Mouse (Mus musculus): ENCODE results near the gene Cfap100. TPM values are rescaled to one million over a fixed set of nuclear protein-coding genes. Genes with fewer than 3 reads are reported as not detected.

Gene Cfap100
- polyA plus RNA-seq, 1 experiment from 2014 or later, result 0.59 TPM

DNA sequence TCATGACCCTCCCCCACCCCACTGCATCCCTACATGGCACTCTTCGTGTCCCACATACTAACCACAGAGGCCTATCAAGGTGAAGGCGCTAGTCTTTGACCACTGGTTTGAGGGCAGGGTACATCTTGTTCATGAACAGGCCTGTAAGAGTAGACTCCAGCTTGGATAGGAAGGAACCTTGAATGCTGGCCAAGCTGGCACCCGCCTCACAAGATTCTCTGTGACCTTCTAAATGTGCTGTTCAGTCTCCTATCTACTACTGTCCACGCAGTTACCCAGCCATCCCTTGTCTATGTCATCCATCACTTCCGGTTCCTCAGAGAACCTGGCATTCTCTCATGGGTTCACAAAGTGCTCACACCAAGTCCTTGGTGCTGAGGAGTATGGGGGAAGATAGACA, 65.3 kb downstream of the Cfap100 start:
- Histone ChIP-seq H3K27ac (no peak overlapping the region), H3K9ac (no peak overlapping the region), H3K4me3 (no peak overlapping the region), H3K9me3 (no peaks in the 10 kb centered on the region), H3K36me3 (no peaks in the 10 kb centered on the region), H3K4me1 (peaks cover 27% of the 10 kb centered on the region), H3K27me3 (no peaks in the 10 kb centered on the region), H3K4me2 (replicated peaks) (no peak overlapping the region)
- ATAC-seq (ENCODE audit: low FRiP score, low read depth), result no peak
- 90% methylated on average over 5 of the region's 5 CpGs for WGBS

DNA sequence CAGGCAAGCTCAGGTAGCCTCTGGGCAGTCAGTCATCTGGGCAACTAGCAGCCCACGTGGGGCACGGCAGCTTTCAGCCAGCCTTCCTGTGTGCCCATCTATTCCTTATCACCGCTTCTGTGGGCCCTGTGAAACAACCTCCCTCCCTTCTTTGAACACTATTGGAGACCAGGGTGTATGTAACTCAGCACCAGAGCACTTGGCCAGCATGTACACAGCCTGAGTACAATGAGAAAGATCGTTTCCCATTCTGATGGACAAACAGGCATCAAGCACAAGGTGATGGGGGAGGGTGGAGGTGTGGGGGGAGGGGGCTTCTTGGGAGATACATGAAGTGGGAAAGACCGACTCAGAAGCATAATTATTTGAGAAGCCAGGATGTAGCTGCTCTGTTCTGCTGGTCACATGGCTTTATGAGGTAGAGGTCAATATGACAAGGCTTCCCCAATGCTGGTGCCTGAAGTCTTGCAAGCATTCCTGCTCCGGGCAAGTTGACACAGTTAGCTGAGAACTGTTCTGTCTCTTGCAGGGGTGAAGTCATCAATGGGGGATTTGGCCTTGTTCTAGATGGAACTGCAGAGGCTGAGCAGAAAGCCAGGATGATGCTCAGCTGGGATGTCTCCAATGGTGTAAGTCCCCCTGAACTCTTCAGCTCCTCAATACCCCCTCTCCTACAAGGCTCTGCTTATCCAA, 67.5 kb downstream of the Cfap100 start:
- H3K9ac ChIP-seq, result no peak overlapping the region
- no peaks in the 10 kb centered on the region for H3K27me3 ChIP-seq
- H3K4me1 ChIP-seq, result peaks cover 36% of the 10 kb centered on the region
- no peak overlapping the region for H3K4me3 ChIP-seq
- 88% methylated on average over 6 of the region's 6 CpGs for WGBS
- H3K27ac ChIP-seq, result peak overlapping the region; percentile 82
- no peak for ATAC-seq (ENCODE audit: low FRiP score, low read depth)
- H3K4me2 ChIP-seq (replicated peaks), result no peak overlapping the region
- H3K9me3 ChIP-seq, result no peaks in the 10 kb centered on the region
- H3K36me3 ChIP-seq, result no peaks in the 10 kb centered on the region

GRCm38 (mm10) chr6:90360024-90360781, 68.4 kb downstream of the Cfap100 start:
- Histone ChIP-seq H3K9ac (no peak overlapping the region), H3K4me1 (peaks cover 36% of the 10 kb centered on the region), H3K36me3 (no peaks in the 10 kb centered on the region), H3K4me3 (no peak overlapping the region), H3K9me3 (no peaks in the 10 kb centered on the region), H3K27me3 (no peaks in the 10 kb centered on the region), H3K27ac (peak overlapping the region; percentile 82), H3K4me2 (replicated peaks) (0 out of 2 replicates have a peak overlapping the region, but pooled peaks have one; percentile 14)
- 22% methylated on average over 7 of the region's 7 CpGs for WGBS
- peak; percentile 85 for ATAC-seq (ENCODE audit: low FRiP score, low read depth)

DNA sequence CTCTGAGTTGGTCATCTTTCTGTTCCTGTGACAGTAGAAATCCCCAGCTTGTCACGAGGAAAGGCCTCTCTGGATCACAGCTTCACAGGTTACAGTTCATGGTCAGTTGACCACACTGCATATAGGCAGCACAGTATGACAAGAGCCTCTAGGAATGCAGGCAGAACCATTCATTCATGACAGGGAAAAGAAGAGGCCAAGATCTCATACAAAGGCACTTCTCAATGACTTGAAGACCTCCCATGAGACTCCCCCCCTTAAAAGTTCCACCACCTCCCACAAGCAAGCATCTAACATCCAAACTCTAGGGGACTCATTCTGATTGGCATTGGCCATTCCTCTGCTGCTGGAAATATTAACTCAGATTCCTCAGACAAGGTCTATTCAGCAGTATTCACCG, 69.2 kb downstream of the Cfap100 start:
- ATAC-seq (ENCODE audit: low FRiP score, low read depth), result no peak

GRCm38 (mm10) chr6:90358142-90358541, 70.5 kb downstream of the Cfap100 start:
- no peak overlapping the region for H3K4me2 ChIP-seq (replicated peaks)
- WGBS, result 52% methylated on average over 5 of the region's 5 CpGs
- H3K36me3 ChIP-seq, result no peaks in the 10 kb centered on the region
- H3K9ac ChIP-seq, result no peak overlapping the region
- H3K4me3 ChIP-seq, result no peak overlapping the region
- H3K4me1 ChIP-seq, result peaks cover 36% of the 10 kb centered on the region
- H3K27ac ChIP-seq, result no peak overlapping the region
- no peaks in the 10 kb centered on the region for H3K27me3 ChIP-seq
- ATAC-seq (ENCODE audit: low FRiP score, low read depth), result no peak
- no peaks in the 10 kb centered on the region for H3K9me3 ChIP-seq

More for the DNA sequence above, 69.2 kb downstream of the Cfap100 start:
- Histone ChIP-seq H3K4me2 (replicated peaks) (0 out of 2 replicates have a peak overlapping the region, but pooled peaks have one; percentile 14), H3K9ac (no peak overlapping the region), H3K9me3 (no peaks in the 10 kb centered on the region), H3K27ac (peak overlapping the region; percentile 82), H3K4me1 (peaks cover 36% of the 10 kb centered on the region), H3K27me3 (no peaks in the 10 kb centered on the region), H3K36me3 (no peaks in the 10 kb centered on the region), H3K4me3 (no peak overlapping the region)
- WGBS, result 82% methylated on average over 2 of the region's 2 CpGs

Other genes with a start within 250 kb of the Cfap100 start
- not detected in 2 replicates for gene V1ra8, start 226.0 kb downstream of the Cfap100 start, polyA plus RNA-seq (2015; fragmentation: Nextera tagmentation; extraction: Ambion mirVana)
- gene Vmn1r53, start 204.4 kb downstream of the Cfap100 start, polyA plus RNA-seq (2015; fragmentation: Nextera tagmentation; extraction: Ambion mirVana), result not detected in 2 replicates
- gene Vmn1r54, start 182.5 kb downstream of the Cfap100 start, polyA plus RNA-seq (2015; fragmentation: Nextera tagmentation; extraction: Ambion mirVana), result not detected in 2 replicates
- not detected in 2 replicates for gene BC048671, start 127.6 kb downstream of the Cfap100 start, polyA plus RNA-seq (2015; fragmentation: Nextera tagmentation; extraction: Ambion mirVana)
- 0.15 and 0.33 TPM in 2 replicates for gene Chst13, start 103.6 kb downstream of the Cfap100 start, polyA plus RNA-seq (2015; fragmentation: Nextera tagmentation; extraction: Ambion mirVana)
- gene Uroc1, start 95.5 kb downstream of the Cfap100 start, polyA plus RNA-seq (2015; fragmentation: Nextera tagmentation; extraction: Ambion mirVana), result 0.04 and 0.05 TPM in 2 replicates
- 6.5 and 6.9 TPM in 2 replicates for gene Zxdc, start 59.3 kb downstream of the Cfap100 start, polyA plus RNA-seq (2015; fragmentation: Nextera tagmentation; extraction: Ambion mirVana)
- gene Klf15, start 33.8 kb upstream of the Cfap100 start, polyA plus RNA-seq (2015; fragmentation: Nextera tagmentation; extraction: Ambion mirVana), result 5.0 and 5.1 TPM in 2 replicates
- gene Aldh1l1, start 57.6 kb upstream of the Cfap100 start, polyA plus RNA-seq (2015; fragmentation: Nextera tagmentation; extraction: Ambion mirVana), result 2.0 and 2.4 TPM in 2 replicates
- gene Slc41a3, start 175.9 kb upstream of the Cfap100 start, polyA plus RNA-seq (2015; fragmentation: Nextera tagmentation; extraction: Ambion mirVana), result 3.3 and 4.8 TPM in 2 replicates

Data from limb, embryonic 13.5 days (tissue).